Mouse (Mus musculus) thymus, adult 2 months (tissue): ENCODE results near the gene Vax1.

Experiments
- CTCF ChIP-seq: fragments of 200-500 bp; IDR thresholded peaks from 2 replicates; pipeline ENCODE4 v1.5.1; 2012; ENCODE audit warnings: mild to moderate bottlenecking, control low read depth, low read length, moderate library complexity, borderline replicate concordance; ENCODE audit not compliant: control insufficient read depth, poor library complexity, insufficient read depth; ENCODE audit errors: extremely low read depth
- POLR2A ChIP-seq: fragments of 200-500 bp; IDR thresholded peaks from 2 replicates; pipeline ENCODE4 v1.6.1; 2012; ENCODE audit warnings: mild to moderate bottlenecking, low read length, control low read depth, moderate library complexity; ENCODE audit not compliant: control insufficient read depth, poor library complexity, insufficient read depth; ENCODE audit errors: extremely low read depth

- no peak for TF ChIP-seq CTCF
- TF ChIP-seq POLR2A, result no peak
Observed at GRCm38 (mm10) chr19:59133202-59133601, 36.7 kb downstream of the Vax1 start.
